Mouse (Mus musculus) midbrain, embryonic 15.5 days (tissue): ENCODE measurements at regions not wholly inside any gene's neighbourhood (a gene's known extent, or its start where the extent isn't known, plus 50 kb on each side); places are given as distances from the start of the nearest gene placed in this dataset.
"Not testable (repeated sequence)": the region's sequence is repeated elsewhere in the genome, so short reads cannot be mapped to it uniquely, and the experiment has no call there.

Source experiments
- ATAC-seq: fragments of 200-750 bp; cut with Nextera tagmentation; replicated peaks from 2 replicates; pipeline ENCODE4 v1.8.0; 2017; ENCODE audit warnings: moderate TSS enrichment
- H3K27ac ChIP-seq: fragments of 300-500 bp; sonication (generic); 2 replicates; pipeline ENCODE4 v1.5.1; 2015; ENCODE audit warnings: mild to moderate bottlenecking, inconsistent platforms
- H3K27me3 ChIP-seq: fragments of 300-500 bp; sonication (generic); replicated peaks from 2 replicates; pipeline ENCODE4 v1.6.1; 2015; ENCODE audit warnings: inconsistent platforms
- H3K36me3 ChIP-seq: fragments of 300-500 bp; sonication (generic); replicated peaks from 2 replicates; pipeline ENCODE4 v1.6.1; 2015; ENCODE audit warnings: inconsistent platforms
- H3K4me1 ChIP-seq: fragments of 300-500 bp; sonication (generic); 2 replicates; pipeline ENCODE4 v1.6.1; 2015; ENCODE audit warnings: inconsistent platforms
- H3K4me2 ChIP-seq: fragments of 300-500 bp; sonication (generic); 2 replicates; pipeline ENCODE4 v1.6.1; 2015; ENCODE audit warnings: inconsistent platforms, mild to moderate bottlenecking, moderate library complexity
- H3K4me3 ChIP-seq: fragments of 300-500 bp; sonication (generic); 2 replicates; pipeline ENCODE4 v1.5.1; 2015; ENCODE audit warnings: mild to moderate bottlenecking, inconsistent platforms
- H3K9ac ChIP-seq: fragments of 300-500 bp; sonication (generic); 2 replicates; pipeline ENCODE4 v1.6.1; 2015; ENCODE audit warnings: mild to moderate bottlenecking, inconsistent platforms
- H3K9me3 ChIP-seq: fragments of 300-500 bp; sonication (generic); 2 replicates; pipeline ENCODE4 v1.6.1; 2016; ENCODE audit warnings: inconsistent platforms
- whole genome bisulfite sequencing: fragments of 180-500 bp; shearing (Covaris S2); methylation state at CpG from one replicate; pipeline ENCODE4 v1.1.7; 2015; ENCODE audit warnings: mixed read lengths; 5-methylcytosine and 5-hydroxymethylcytosine counted together

GRCm38 (mm10) chr17:62111703-62112102, 769.4 kb downstream of the Efna5 start:
- not testable (repeated sequence) for H3K9me3 ChIP-seq, H3K9ac ChIP-seq, H3K4me3 ChIP-seq, H3K27me3 ChIP-seq, H3K4me2 ChIP-seq, ATAC-seq, H3K27ac ChIP-seq, H3K4me1 ChIP-seq, H3K36me3 ChIP-seq
- 93% methylated on average over 3 of the region's 3 CpGs for WGBS

- Histone ChIP-seq H3K4me1 (no peaks in the 10 kb centered on the region), H3K4me3 (no peak overlapping the region), H3K9me3 (no peaks in the 10 kb centered on the region), H3K9ac (no peak overlapping the region), H3K27me3 (no peaks in the 10 kb centered on the region), H3K4me2 (no peak overlapping the region), H3K36me3 (no peaks in the 10 kb centered on the region), H3K27ac (no peak overlapping the region)
- no peak for ATAC-seq
Observed at GRCm38 (mm10) chr17:62109052-62109451, 772.1 kb downstream of the Efna5 start.

- no peaks in the 10 kb centered on the region for H3K27me3 ChIP-seq
- no peak overlapping the region for H3K27ac ChIP-seq
- no peaks in the 10 kb centered on the region for H3K9me3 ChIP-seq
- WGBS: 38% methylated on average over 4 of the region's 4 CpGs
- no peak overlapping the region for H3K9ac ChIP-seq
- ATAC-seq: no peak; the same call in 1 of the 2 replicates
- no peaks in the 10 kb centered on the region for H3K4me1 ChIP-seq
- no peaks in the 10 kb centered on the region for H3K36me3 ChIP-seq
- no peak overlapping the region for H3K4me3 ChIP-seq
- H3K4me2 ChIP-seq: no peak overlapping the region
Observed at GRCm38 (mm10) chr17:62083281-62083680, 797.8 kb downstream of the Efna5 start.

GRCm38 (mm10) chr17:62077604-62078003, 803.5 kb downstream of the Efna5 start:
- Histone ChIP-seq H3K9me3 (no peaks in the 10 kb centered on the region), H3K4me1 (no peaks in the 10 kb centered on the region), H3K9ac (no peak overlapping the region), H3K4me3 (no peak overlapping the region), H3K36me3 (no peaks in the 10 kb centered on the region), H3K27me3 (no peaks in the 10 kb centered on the region), H3K27ac (no peak overlapping the region), H3K4me2 (no peak overlapping the region)
- WGBS: 60% methylated on average over 7 of the region's 7 CpGs
- ATAC-seq: no peak

- WGBS: 91% methylated on average over 1 of the region's 1 CpGs
- Histone ChIP-seq H3K4me1 (no peaks in the 10 kb centered on the region), H3K27ac (no peak overlapping the region), H3K36me3 (no peaks in the 10 kb centered on the region), H3K9me3 (no peaks in the 10 kb centered on the region), H3K4me3 (no peak overlapping the region), H3K9ac (no peak overlapping the region), H3K27me3 (no peaks in the 10 kb centered on the region), H3K4me2 (no peak overlapping the region)
- ATAC-seq: no peak
Observed at GRCm38 (mm10) chr17:62064939-62065338, 816.2 kb downstream of the Efna5 start.

GRCm38 (mm10) chr17:62058016-62058415, 823.1 kb downstream of the Efna5 start:
- Histone ChIP-seq H3K9me3 (no peaks in the 10 kb centered on the region), H3K27me3 (no peaks in the 10 kb centered on the region), H3K4me3 (no peak overlapping the region), H3K4me1 (no peaks in the 10 kb centered on the region), H3K9ac (no peak overlapping the region), H3K27ac (no peak overlapping the region), H3K4me2 (no peak overlapping the region), H3K36me3 (no peaks in the 10 kb centered on the region)
- no peak for ATAC-seq
- WGBS: 78% methylated on average over 3 of the region's 3 CpGs

- Histone ChIP-seq H3K36me3 (no peaks in the 10 kb centered on the region), H3K27me3 (no peaks in the 10 kb centered on the region), H3K4me1 (no peaks in the 10 kb centered on the region), H3K4me2 (no peak overlapping the region), H3K4me3 (no peak overlapping the region), H3K27ac (no peak overlapping the region), H3K9ac (no peak overlapping the region), H3K9me3 (no peaks in the 10 kb centered on the region)
- 68% methylated on average over 6 of the region's 6 CpGs for WGBS
- no peak for ATAC-seq
Observed at GRCm38 (mm10) chr17:62054801-62055200, 826.3 kb downstream of the Efna5 start.

- Histone ChIP-seq H3K4me3 (no peak overlapping the region), H3K27me3 (no peaks in the 10 kb centered on the region), H3K9ac (no peak overlapping the region), H3K4me2 (no peak overlapping the region), H3K36me3 (no peaks in the 10 kb centered on the region), H3K27ac (no peak overlapping the region), H3K9me3 (no peaks in the 10 kb centered on the region), H3K4me1 (no peaks in the 10 kb centered on the region)
- WGBS: 69% methylated on average over 3 of the region's 3 CpGs
- no peak for ATAC-seq
Observed at GRCm38 (mm10) chr17:62048989-62049388, 832.1 kb downstream of the Efna5 start.

GRCm38 (mm10) chr17:62030614-62031013, 850.5 kb downstream of the Efna5 start:
- no peak overlapping the region for H3K4me2 ChIP-seq
- H3K27ac ChIP-seq: no peak overlapping the region
- H3K9me3 ChIP-seq: no peaks in the 10 kb centered on the region
- no peaks in the 10 kb centered on the region for H3K36me3 ChIP-seq
- H3K27me3 ChIP-seq: no peaks in the 10 kb centered on the region
- WGBS: 85% methylated on average over 1 of the region's 1 CpGs
- H3K4me3 ChIP-seq: no peak overlapping the region
- H3K9ac ChIP-seq: no peak overlapping the region
- H3K4me1 ChIP-seq: no peaks in the 10 kb centered on the region
- no peak for ATAC-seq
